In the genomic region with DNA sequence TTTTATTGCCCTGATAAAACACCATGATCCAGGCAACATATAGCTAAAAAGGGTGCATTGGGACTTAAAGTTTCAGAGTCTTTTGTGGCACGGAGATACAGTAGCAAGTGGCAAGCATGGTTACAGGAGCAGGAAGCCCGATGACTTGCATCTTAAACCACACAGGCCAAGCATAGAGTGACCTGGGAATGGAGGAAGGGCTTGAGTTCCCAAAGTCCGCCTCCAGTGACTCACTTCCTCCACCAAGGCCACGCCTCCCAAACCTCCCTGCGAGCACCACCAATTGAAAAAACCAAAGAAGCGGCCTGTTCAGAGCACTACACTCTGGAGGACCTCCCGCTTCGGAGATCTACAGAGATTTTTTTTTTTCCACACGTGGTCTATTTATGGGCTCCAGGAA, we compare ENCODE assay signal across 13 mouse cellular contexts. TPM values are rescaled to one million over a fixed set of nuclear protein-coding genes. Genes with fewer than 3 reads are reported as not detected.
DNase-seq lines count a peak whose midpoint lies in the region; ATAC-seq lines count a peak whose summit lies in the region.
"Had no signal": no experiment of that assay in that cellular context is flagged by ENCODE, and none has a peak within 500 bp of the region (broad histone marks: within the 10 kb centered on the region; RNA-seq: fewer than 3 reads in every experiment).

No protein-coding gene starts in this region.

- DNase-seq in T-cell, adult 2 months (ENCODE audit: low spot score), result peak; percentile 31
- DNase-seq in liver, result peak; percentile 12
- no peak for DNase-seq in cerebellum, adult 9-10 months
- DNase-seq in adrenal gland, adult 2 months, result no peak
- DNase-seq in frontal cortex, postnatal 25 days (ENCODE audit: low spot score in 2 of 2), result no peak
- DNase-seq: adrenal gland, postnatal 10 days; forebrain, postnatal 0 days; heart, postnatal 14 days; thymus, postnatal 4 days had no signal

- peak; percentile 78 for ATAC-seq in CD4-positive, CD25-positive, alpha-beta regulatory T cell, adult 4 months
- peak; percentile 93 for ATAC-seq in monocyte, adult 5-6 weeks (replicated peaks; ENCODE audit: insufficient number of reproducible peaks, low FRiP score, low TSS enrichment, poor library complexity, severe bottlenecking)
- no peak for ATAC-seq in frontal cortex, adult (ENCODE audit: low TSS enrichment)
- ATAC-seq: forebrain, postnatal 0 days; intestine, embryonic 15.5 days had no signal

RNA-seq across cellular contexts. Expression of a gene that starts 22.4 kb away (rescaled TPM):
- polyA plus RNA-seq in CD4-positive, CD25-positive, alpha-beta regulatory T cell, adult 4 months (2017; shearing (Covaris generic)), result 10 to 100 TPM; 31.1 to 40.4 TPM
- total RNA-seq in monocyte, adult 5-6 weeks (2017), result 43.1 to 59.1 TPM (median 44.0 TPM) in 3 replicates
- 10 to 100 TPM; 13.4 to 18.6 TPM for total RNA-seq in adrenal gland, adult 2 months (2021)
- polyA plus RNA-seq in adrenal gland, adult 2 months (2012; rRNA removed), result 8.6 and 9.2 TPM in 2 replicates

RNA-seq across cellular contexts. Expression of a gene that starts 22.5 kb away (rescaled TPM):
- polyA plus RNA-seq in CD4-positive, CD25-positive, alpha-beta regulatory T cell, adult 4 months (2017; shearing (Covaris generic)), result 1 to 10 TPM; 6.9 to 9.9 TPM
- total RNA-seq in monocyte, adult 5-6 weeks (2017), result 3.9 to 6.4 TPM (median 4.0 TPM) in 3 replicates
- 1 to 10 TPM; 2.9 to 3.1 TPM for total RNA-seq in adrenal gland, adult 2 months (2021)
- 2.0 and 2.1 TPM in 2 replicates for polyA plus RNA-seq in adrenal gland, adult 2 months (2012; rRNA removed)

RNA-seq across cellular contexts. Expression of a gene that starts 23.8 kb away (rescaled TPM):
- polyA plus RNA-seq in CD4-positive, CD25-positive, alpha-beta regulatory T cell, adult 4 months (2017; shearing (Covaris generic)), result 10 to 100 TPM; 58.8 to 62.8 TPM
- 37.0 to 54.7 TPM (median 51.2 TPM) in 3 replicates for total RNA-seq in monocyte, adult 5-6 weeks (2017)
- 100 to 1,000 TPM in 1 of 2 experiments, 10 to 100 TPM in 1; 99.3 to 104 TPM for total RNA-seq in adrenal gland, adult 2 months (2021)
- polyA plus RNA-seq in adrenal gland, adult 2 months (2012; rRNA removed), result 22.7 and 27.5 TPM in 2 replicates

Comparison
In these comparisons a context has a peak if more than half of its experiments do, and no peak if none do; other contexts are left out.
1. DNase-seq: peak in T-cell, adult 2 months (single experiment) and liver (single experiment); none in cerebellum, adult 9-10 months (single experiment), adrenal gland, adult 2 months (single experiment) and frontal cortex, postnatal 25 days (0 of 2).